Mouse (Mus musculus): ENCODE results near the gene Cars. TPM values are rescaled to one million over a fixed set of nuclear protein-coding genes. Genes with fewer than 3 reads are reported as not detected.
"Not testable (repeated sequence)": the region's sequence is repeated elsewhere in the genome, so short reads cannot be mapped to it uniquely, and the experiment has no call there.

Gene Cars
- 10 to 100 TPM; 20.4 to 20.6 TPM for total RNA-seq (2021)
- long read RNA-seq, experiment 1, transcript Cars-201 (23 exons, 3,222 nt) = minor isoform, 6 of 28 reads
- long read RNA-seq, experiment 1, transcript Cars-202 (22 exons, 2,462 nt) = major isoform, 22 of 28 reads
- long read RNA-seq, experiment 1, partial matches to known transcripts = 0 of 28 reads
- long read RNA-seq, experiment 1, other reads (novel, unspliced or antisense) = 0 of 28 reads
- long read RNA-seq, experiment 2, transcript Cars-202 (22 exons, 2,462 nt) = major isoform, 6 of 11 reads
- long read RNA-seq, experiment 2, partial matches to known transcripts = 1 of 11 reads
- long read RNA-seq, experiment 2, other reads (novel, unspliced or antisense) = 1 of 11 reads

GRCm38 (mm10) chr7:143599428-143600230, at the start of gene Cars:
Gene Cars (minus strand): TSS chr7:143600090.
- DNase-seq = peak; percentile 97 to 98

- DNase-seq = peak; percentile 82 to 91
Observed at GRCm38 (mm10) chr7:143649034-143649768, 49.3 kb upstream of the Cars start, which contains the start of gene Tnfrsf22. Gene Tnfrsf22 (minus strand): TSS chr7:143649661.

DNA sequence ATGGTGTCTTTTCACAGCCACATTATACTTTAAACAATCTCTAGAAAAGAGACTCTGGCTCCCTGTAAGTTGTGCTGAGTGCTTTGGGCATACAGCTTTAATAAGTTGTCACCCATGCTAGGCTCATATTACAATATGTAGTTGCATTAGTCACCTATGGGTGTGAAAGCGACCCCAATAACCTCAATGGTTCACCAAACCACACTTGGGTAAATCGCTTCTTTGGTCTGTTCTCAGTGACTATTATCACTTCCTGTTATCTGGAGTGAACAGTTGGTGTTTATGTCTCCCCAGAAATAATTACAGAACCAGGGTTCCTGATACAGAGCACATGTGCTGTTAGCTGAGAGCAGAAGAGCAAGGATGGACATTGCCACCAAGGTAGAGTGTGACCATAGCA, 44.1 kb upstream of the Cars start:
- not testable (repeated sequence) for DNase-seq

DNA sequence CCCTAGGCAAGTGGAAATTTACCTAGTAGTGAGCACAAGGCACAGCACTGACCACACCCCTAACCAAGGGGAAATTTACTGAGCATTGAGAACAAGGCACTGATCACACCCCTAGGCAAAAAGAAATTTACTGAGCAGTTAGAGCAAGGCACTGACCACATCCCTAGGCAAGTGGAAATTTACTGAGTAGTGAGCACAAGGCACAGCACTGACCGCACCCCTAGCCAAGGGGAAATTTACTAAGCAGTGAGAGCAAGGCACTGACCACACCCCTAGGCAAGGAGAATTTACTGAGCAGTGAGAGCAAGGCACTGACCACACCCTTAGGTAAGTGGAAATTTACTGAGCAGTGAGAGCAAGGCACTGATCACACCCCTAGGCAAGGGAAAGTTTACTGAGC, 36.8 kb upstream of the Cars start:
- DNase-seq = no peak

DNA sequence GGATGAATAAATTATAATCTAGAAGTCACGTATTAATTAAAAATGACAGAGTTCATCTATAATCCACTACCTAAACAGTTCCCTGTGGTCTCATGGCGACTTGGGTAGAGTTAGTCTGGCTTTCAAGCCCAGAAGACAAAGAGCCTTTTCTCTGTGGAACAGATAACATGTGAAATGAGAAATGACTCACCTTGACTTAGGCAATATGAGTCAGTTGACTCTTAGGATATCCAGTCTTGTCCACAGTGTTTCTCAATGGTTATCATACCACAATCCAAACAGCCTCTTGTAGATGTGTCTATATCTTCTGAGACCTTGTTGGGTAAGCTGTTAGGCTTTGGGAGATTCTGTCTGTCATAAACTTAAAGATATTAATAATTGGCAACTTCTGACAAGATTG, 31.6 kb upstream of the Cars start:
- no peak for DNase-seq

GRCm38 (mm10) chr7:143629501-143629900, 29.6 kb upstream of the Cars start:
- no peak for DNase-seq

DNA sequence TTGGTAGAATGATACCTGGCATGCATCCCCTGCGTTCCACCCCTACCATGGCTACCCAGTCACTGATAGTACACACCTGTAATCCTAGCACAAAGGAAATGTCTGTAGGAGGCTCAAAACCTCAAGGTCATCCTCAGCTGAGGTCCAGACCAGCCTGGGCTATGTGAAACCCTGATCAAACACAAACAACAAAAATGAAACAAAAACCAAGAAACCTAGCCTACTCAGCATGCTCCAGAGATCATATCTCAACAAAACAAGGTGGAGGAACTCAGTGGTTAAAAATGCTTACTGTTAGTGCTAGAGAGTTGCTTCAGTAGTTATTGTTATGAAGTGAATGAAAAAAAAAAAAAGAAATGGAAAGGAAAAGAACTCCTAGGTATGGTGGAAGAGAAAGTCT, 28.6 kb upstream of the Cars start, which contains the start of gene Tnfrsf26:
Gene Tnfrsf26 (minus strand): TSS at position 183 of the 400 bp plus-strand sequence.
- DNase-seq = no peak

DNA sequence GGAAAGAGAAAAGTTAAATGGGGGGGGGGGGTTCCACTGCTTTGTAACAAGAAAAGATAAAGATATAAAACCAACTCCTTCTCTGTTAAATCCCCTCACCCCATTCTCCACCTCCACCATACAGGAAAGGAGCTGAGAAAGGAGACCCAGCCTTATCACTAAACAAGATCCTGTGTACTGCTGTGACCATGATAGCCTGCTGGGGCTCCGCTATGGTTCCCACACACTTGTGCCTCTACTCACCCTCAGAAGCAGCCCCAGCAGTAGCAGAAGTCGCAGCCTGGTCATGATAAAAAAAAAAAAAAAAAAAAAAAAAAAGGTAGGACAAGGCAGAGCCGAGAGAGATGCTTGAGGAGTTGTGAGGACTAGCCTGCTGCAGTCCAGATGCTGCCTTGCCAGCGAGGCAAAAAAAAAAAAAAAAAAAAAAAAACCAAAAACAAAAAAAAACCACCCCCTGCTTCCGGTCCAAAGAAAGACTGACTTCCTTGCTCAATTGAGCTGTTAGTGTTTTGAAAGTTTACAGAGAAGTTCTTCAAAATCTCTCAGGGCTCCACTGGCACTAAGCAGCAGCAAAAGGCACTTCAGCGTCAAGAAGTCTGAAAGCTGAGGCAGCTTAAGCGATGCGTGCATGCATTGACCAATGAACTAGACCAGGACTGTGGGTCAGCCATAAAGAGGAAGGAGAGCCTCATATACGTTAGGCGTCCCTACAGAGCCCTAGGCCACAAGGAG, 27.8 kb upstream of the Cars start:
- DNase-seq = peak in 1 of 2 experiments; percentile 28

- DNase-seq = no peak
Observed at GRCm38 (mm10) chr7:143626178-143626577, 26.3 kb upstream of the Cars start.

DNA sequence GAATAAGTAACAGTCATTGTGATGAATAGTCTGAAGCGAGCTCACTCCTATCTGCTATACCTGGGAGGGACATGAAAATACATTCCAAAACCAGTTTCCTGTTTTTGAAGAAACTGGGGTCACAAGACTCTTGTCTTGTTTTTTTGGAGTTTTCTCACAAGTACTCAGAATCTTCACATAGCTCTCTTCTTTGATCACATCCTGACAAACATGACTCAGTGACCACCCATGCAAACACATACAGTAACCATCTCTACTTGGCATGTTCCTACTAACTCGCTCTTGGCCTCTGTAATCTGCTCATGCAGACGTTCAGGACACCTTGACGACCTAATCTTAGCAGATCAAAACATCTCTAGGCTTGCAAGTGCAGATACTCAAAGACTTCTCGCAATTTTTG, 25.3 kb upstream of the Cars start:
- DNase-seq = no peak

GRCm38 (mm10) chr7:143624561-143624960, 24.7 kb upstream of the Cars start:
- no peak for DNase-seq

DNA sequence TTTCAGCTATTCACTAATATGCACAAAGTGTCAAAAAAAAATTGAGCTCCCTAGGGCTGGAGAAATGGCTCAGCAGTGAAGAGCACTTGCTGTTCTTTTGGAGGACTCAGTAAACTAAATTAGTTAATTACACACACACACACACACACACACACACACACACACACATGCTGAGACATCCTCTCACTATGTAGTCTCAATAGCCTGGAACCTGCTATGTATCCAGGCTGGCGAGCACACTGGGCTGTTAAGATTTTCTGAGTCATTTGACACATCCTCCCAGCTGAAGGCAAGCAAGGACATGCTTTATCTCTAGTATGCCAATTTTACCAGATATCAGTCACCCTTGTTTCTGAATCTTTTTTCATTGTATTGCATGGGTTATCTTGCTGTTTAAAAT, 21.1 kb upstream of the Cars start:
- DNase-seq = no peak

DNA sequence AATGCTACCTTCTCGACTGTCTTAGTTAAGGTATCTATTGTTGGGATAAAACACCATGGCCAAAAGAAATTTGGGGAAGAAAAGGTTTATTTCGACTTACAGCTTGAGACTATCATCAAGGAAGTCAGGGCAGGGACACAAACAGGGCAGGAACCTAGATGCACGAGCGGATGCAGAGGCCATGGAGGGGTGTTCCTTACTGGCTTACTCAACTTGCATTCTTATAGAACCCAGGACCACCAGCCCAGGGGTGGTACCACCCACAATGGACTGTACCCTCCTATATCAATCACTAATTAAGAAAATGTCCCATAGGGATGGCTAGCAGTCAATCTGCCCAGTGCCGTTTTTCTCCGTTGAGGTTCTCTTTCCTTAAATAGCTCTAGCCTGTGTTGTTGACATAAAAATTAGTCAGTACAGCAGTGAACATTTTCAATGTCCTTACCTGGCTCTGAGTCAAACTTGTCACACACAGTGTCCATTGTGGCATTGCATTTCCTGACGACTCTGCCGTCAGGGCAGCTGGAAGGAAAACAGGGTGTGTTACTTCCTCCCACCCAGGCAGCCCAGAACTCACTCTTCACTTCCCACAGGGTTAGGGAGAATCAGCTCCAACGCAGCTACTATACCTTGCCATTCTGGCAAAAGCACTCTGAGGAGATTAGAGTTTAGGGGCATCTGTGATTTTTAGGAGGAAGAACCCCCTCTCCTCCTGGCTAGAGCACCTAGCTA, 14.7 kb upstream of the Cars start:
- peak; percentile 42 to 68 for DNase-seq

GRCm38 (mm10) chr7:143612215-143612614, 12.3 kb upstream of the Cars start:
- DNase-seq = no peak

- DNase-seq = no peak
Observed at GRCm38 (mm10) chr7:143605321-143605720, 5.4 kb upstream of the Cars start.

- no peak for DNase-seq
Observed at GRCm38 (mm10) chr7:143604889-143605288, 5.0 kb upstream of the Cars start.

GRCm38 (mm10) chr7:143601705-143602104, 1.8 kb upstream of the Cars start:
- DNase-seq = no peak

DNA sequence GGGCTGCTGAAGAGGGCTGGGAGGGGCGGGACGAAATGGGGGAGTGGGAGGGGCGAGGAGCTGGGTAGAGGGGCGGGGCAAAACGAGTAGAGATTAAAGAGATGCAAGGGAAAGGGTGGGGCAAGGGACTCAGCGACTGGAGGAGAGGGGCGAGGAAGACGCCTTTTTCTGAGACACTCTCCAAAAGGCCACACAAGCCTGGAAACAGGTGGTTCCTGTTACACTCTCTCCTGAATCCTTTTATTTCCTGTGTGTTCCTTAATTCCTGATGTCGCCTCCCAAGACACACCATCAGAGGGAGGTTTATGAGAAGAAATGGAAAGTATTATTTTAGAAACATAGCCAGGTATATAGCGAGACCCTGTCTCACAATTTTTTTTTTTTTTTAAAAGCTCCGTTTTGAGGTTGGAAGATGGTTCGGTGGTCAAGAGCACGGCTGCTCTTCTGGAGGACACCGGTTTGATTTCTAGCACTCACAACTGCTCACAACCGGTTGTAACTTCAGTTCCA, 396 bp upstream of the Cars start:
- DNase-seq = no peak

GRCm38 (mm10) chr7:143594865-143595264, 5.0 kb downstream of the Cars start:
- no peak for DNase-seq

DNA sequence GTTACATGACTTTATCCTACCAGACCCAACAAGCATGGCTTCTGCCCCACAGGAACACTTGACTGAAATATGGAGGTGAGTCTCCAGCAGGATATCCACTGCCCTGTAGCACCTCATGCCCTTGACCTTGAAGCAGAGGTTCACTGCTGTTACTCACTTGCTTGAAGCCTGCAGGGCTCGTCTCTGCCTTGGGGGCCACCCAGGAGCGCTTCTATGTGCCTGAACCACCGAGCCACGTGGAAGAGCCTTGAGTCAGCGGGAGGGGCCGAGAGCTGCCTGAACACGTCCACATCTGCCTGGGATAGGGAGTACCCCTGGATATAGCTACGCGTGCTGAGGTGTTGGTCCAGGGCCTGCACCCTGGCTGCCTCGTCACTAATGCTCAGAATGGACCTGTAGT, 7.6 kb downstream of the Cars start:
- no peak for DNase-seq

- DNase-seq = peak; percentile 66 to 85
Observed at GRCm38 (mm10) chr7:143588006-143588405, 11.9 kb downstream of the Cars start.
